Mouse (Mus musculus) testis, adult 2 months (tissue): Measurements from ENCODE around the gene Snd1.

ENCODE experiments used
- CTCF ChIP-seq: fragments of 200-500 bp; IDR thresholded peaks from 2 replicates; pipeline ENCODE4 v1.5.1; 2012; ENCODE audit warnings: low read depth, mild to moderate bottlenecking, inconsistent platforms, low read length, moderate library complexity; ENCODE audit not compliant: control insufficient read depth, insufficient read depth, insufficient replicate concordance
- POLR2A ChIP-seq: fragments of 200-500 bp; IDR thresholded peaks from 2 replicates; pipeline ENCODE4 v1.6.1; 2012; ENCODE audit warnings: low read depth, mild to moderate bottlenecking, inconsistent platforms, low read length, moderate library complexity; ENCODE audit not compliant: control insufficient read depth

DNA sequence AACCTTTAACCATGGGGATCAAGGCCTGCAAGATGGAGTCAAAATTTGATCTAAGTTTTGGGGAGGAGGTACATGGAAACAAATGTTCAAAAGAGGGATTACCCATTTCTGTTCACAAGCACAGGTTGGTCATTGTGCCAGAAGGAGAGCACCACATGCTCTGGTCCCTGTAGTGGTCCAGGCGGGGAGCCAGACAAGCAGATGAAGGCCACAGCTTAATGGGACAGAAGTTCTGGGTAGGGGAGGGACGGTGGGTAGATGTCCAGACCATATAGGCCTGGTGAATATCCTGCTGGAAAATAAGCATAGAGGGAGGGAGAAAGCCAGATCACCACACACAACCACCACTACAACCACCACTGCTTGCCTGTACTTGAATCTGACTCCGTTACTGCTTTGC lies 503.9 kb downstream of the Snd1 start:
- TF ChIP-seq CTCF, result no peak
- TF ChIP-seq POLR2A, result no peak
